Mouse (Mus musculus) E14TG2a.4 (cell line): ENCODE measurements around the gene Phf19.

Experiments
- CTCF ChIP-seq: conservative IDR thresholded peaks from 2 replicates; pipeline ENCODE4 v1.5.1; 2014; ENCODE audit warnings: low read length
- NANOG ChIP-seq: IDR thresholded peaks from 2 replicates; pipeline ENCODE4 v1.6.1; 2014; ENCODE audit warnings: borderline replicate concordance, low read length, mixed read lengths

DNA sequence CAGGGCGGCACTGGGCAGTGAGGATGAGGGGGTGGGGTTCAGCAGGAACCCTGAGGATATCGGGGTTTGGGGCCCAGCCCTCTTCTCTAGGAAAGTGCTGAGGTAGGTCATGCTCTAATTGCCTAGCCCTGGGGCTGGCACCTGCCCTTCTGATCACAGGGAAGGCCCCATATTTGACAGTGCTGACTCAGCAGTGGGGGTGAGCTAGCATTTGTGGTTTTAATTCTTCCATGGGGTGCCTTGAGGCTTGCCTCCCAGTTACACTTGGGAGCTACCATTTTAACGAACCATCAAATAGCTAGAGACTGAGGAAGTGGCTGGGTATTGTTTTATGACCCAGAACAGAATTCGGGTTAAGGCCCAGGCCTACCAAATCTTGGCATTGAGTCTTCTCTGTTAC, 31.8 kb upstream of the Phf19 start:
- TF ChIP-seq NANOG (no peak), CTCF (no peak)
